Comparison of ENCODE assay signal across 28 mouse cellular contexts in genomic region chr6:57513351-57514034, GRCm38 (mm10). TPM values are rescaled to one million over a fixed set of nuclear protein-coding genes. Genes with fewer than 3 reads are reported as not detected.
A peak's percentile ranks its signal among the peaks of the same experiment; 100 is the strongest.
DNase-seq lines count a peak whose midpoint lies in the region; ATAC-seq and TF ChIP-seq lines count a peak whose summit lies in the region.
"Had no signal": no experiment of that assay in that cellular context is flagged by ENCODE, and none has a peak within 500 bp of the region (broad histone marks: within the 10 kb centered on the region; RNA-seq: fewer than 3 reads in every experiment).

No protein-coding gene starts in this region.

- H3K4me3 ChIP-seq in liver, embryonic 11.5 days (ENCODE audit: low read depth, low read length), result no peak overlapping the region
- no peak overlapping the region for H3K4me3 ChIP-seq in liver, embryonic 14.5 days (ENCODE audit: insufficient read depth in 1 of 2, low read depth in 2 of 2, low read length in 2 of 2)
- no peak overlapping the region for H3K4me3 ChIP-seq in liver, postnatal 0 days (ENCODE audit: low read depth, low read length)
- H3K4me3 ChIP-seq: embryonic facial prominence, embryonic 12.5 days; embryonic facial prominence, embryonic 15.5 days; gastrocnemius, adult 2 months; heart, embryonic 10.5 days; heart, embryonic 13.5 days had no signal

- DNase-seq in heart, adult 11 months, result peak; percentile 8
- no peak for DNase-seq in heart, adult 9 months (ENCODE audit: low spot score in 2 of 2)
- DNase-seq in liver, embryonic 11.5 days (ENCODE audit: low spot score), result no peak
- DNase-seq in liver, embryonic 14.5 days (ENCODE audit: low read depth in 3 of 3, low spot score in 3 of 3), result no peak
- no peak for DNase-seq in liver, postnatal 0 days
- DNase-seq in right cerebral cortex, postnatal 36 days (ENCODE audit: low spot score in 2 of 2), result no peak
- DNase-seq in right cerebral cortex, postnatal 25 days, result no peak
- DNase-seq in adrenal gland, adult 2 months, result no peak
- DNase-seq: adrenal gland, adult 8-10 months; adrenal gland, postnatal 25 days; cerebellum, adult 18-20 months; cerebellum, adult 9-10 months; cerebellum, postnatal 14 days; forebrain, postnatal 0 days; gastrocnemius, adult 2 months; gastrocnemius, postnatal 14 days; heart, adult 18-20 months; heart, postnatal 14 days; heart, postnatal 4 days had no signal

- ATAC-seq in liver, embryonic 11.5 days (replicated peaks; ENCODE audit: low FRiP score), result peak; percentile 65
- peak; percentile 64 for ATAC-seq in liver, embryonic 14.5 days (ENCODE audit: insufficient read depth)
- peak; percentile 85 for ATAC-seq in liver, postnatal 0 days
- ATAC-seq: forebrain, embryonic 14.5 days; forebrain, postnatal 0 days; hindbrain, postnatal 0 days; Patski had no signal

- no peaks in the 10 kb centered on the region for H3K36me3 ChIP-seq in liver, embryonic 11.5 days (ENCODE audit: control insufficient read depth, insufficient read depth, low read length)
- no peaks in the 10 kb centered on the region; the same call in 1 of the 2 replicates for H3K36me3 ChIP-seq in liver, embryonic 14.5 days (replicated peaks; ENCODE audit: control insufficient read depth, insufficient read depth, low read depth)
- peaks cover 19% of the 10 kb centered on the region for H3K36me3 ChIP-seq in liver, postnatal 0 days (replicated peaks; ENCODE audit: insufficient read depth, low read length)
- H3K36me3 ChIP-seq: G1E had no signal

- 0 out of 2 replicates have a peak overlapping the region, but pooled peaks have one; percentile 12 for H3K4me2 ChIP-seq in liver, embryonic 11.5 days
- no peak overlapping the region for H3K4me2 ChIP-seq in liver, embryonic 14.5 days (ENCODE audit: low read depth)
- no peak overlapping the region for H3K4me2 ChIP-seq in liver, postnatal 0 days (ENCODE audit: low read depth, low read length)
- H3K4me2 ChIP-seq: embryonic facial prominence, embryonic 12.5 days; embryonic facial prominence, embryonic 15.5 days; heart, embryonic 13.5 days; hindbrain, embryonic 14.5 days had no signal

- no peaks in the 10 kb centered on the region for H3K9me3 ChIP-seq in liver, embryonic 11.5 days (ENCODE audit: control insufficient read depth, low read length)
- no peaks in the 10 kb centered on the region for H3K9me3 ChIP-seq in liver, embryonic 14.5 days (ENCODE audit: control insufficient read depth, low read length)
- H3K9me3 ChIP-seq in liver, postnatal 0 days (ENCODE audit: low read length), result no peaks in the 10 kb centered on the region
- H3K9me3 ChIP-seq: embryonic facial prominence, embryonic 12.5 days; embryonic facial prominence, embryonic 15.5 days; G1E; heart, embryonic 10.5 days; heart, embryonic 13.5 days had no signal

- H3K4me1 ChIP-seq in liver, embryonic 11.5 days (replicated peaks; ENCODE audit: control insufficient read depth, insufficient read depth, low read length), result no peaks in the 10 kb centered on the region
- H3K4me1 ChIP-seq in liver, embryonic 14.5 days (replicated peaks; ENCODE audit: control insufficient read depth in 2 of 2, insufficient read depth in 2 of 2, low read length in 1 of 2), result peaks cover 0 to 5% of the 10 kb centered on the region in 2 experiments; a peak in 1 of 4 replicates
- H3K4me1 ChIP-seq in liver, postnatal 0 days (ENCODE audit: insufficient read depth), result no peaks in the 10 kb centered on the region; the same call in none of the 2 replicates
- H3K4me1 ChIP-seq: embryonic facial prominence, embryonic 12.5 days; embryonic facial prominence, embryonic 15.5 days; heart, embryonic 10.5 days; heart, embryonic 13.5 days had no signal

- 62% methylated on average over 7 of the region's 7 CpGs for WGBS in liver, embryonic 11.5 days
- WGBS in liver, embryonic 14.5 days (ENCODE audit: insufficient replicate concordance), result 68% methylated on average over 7 of the region's 7 CpGs
- 62% methylated on average over 7 of the region's 7 CpGs for WGBS in liver, postnatal 0 days (ENCODE audit: insufficient replicate concordance)

- peak overlapping the region; percentile 38; the same call in 1 of the 2 replicates for H3K27ac ChIP-seq in liver, embryonic 11.5 days (ENCODE audit: low read depth, low read length)
- no peak overlapping the region for H3K27ac ChIP-seq in liver, embryonic 14.5 days
- peak overlapping the region; percentile 89 for H3K27ac ChIP-seq in liver, postnatal 0 days (ENCODE audit: low read depth)
- H3K27ac ChIP-seq: embryonic facial prominence, embryonic 12.5 days; embryonic facial prominence, embryonic 15.5 days; gastrocnemius, adult 2 months; heart, embryonic 10.5 days; heart, embryonic 13.5 days; hindbrain, embryonic 14.5 days; hindbrain, postnatal 0 days had no signal

- H3K27me3 ChIP-seq in liver, embryonic 11.5 days (replicated peaks; ENCODE audit: control insufficient read depth, insufficient read depth, low read length), result no peaks in the 10 kb centered on the region
- H3K27me3 ChIP-seq in liver, embryonic 14.5 days (ENCODE audit: control insufficient read depth, insufficient read depth, low read length), result no peaks in the 10 kb centered on the region
- H3K27me3 ChIP-seq in liver, postnatal 0 days (ENCODE audit: insufficient read depth, low read length), result no peaks in the 10 kb centered on the region
- H3K27me3 ChIP-seq: embryonic facial prominence, embryonic 12.5 days; embryonic facial prominence, embryonic 15.5 days; heart, embryonic 13.5 days; Patski had no signal

- no peak for TF ChIP-seq CTCF in liver, embryonic 14.5 days (IDR thresholded peaks at IDR 0.05; ENCODE audit: low read depth)
- no peak for TF ChIP-seq CTCF in liver, postnatal 0 days (IDR thresholded peaks at IDR 0.05; ENCODE audit: low read depth)

- H3K9ac ChIP-seq in liver, embryonic 11.5 days (ENCODE audit: low read depth, low read length), result no peak overlapping the region
- no peak overlapping the region for H3K9ac ChIP-seq in liver, embryonic 14.5 days (replicated peaks)
- no peak overlapping the region for H3K9ac ChIP-seq in liver, postnatal 0 days (replicated peaks)
- H3K9ac ChIP-seq: embryonic facial prominence, embryonic 12.5 days; embryonic facial prominence, embryonic 15.5 days; forebrain, postnatal 0 days; heart, embryonic 13.5 days; hindbrain, embryonic 14.5 days had no signal

- TF ChIP-seq EP300 in liver, embryonic 14.5 days (IDR thresholded peaks at IDR 0.05; ENCODE audit: low read depth), result no peak
- TF ChIP-seq EP300 in liver, postnatal 0 days (IDR thresholded peaks at IDR 0.05; ENCODE audit: low read depth), result no peak

RNA-seq across cellular contexts. Expression of gene Ppm1k, which starts 21.8 kb away (rescaled TPM):
- polyA plus RNA-seq in liver, embryonic 11.5 days (2014; fragmentation: Nextera tagmentation; extraction: Ambion mirVana), result 3.5 TPM in 2 replicates
- polyA plus RNA-seq in liver, embryonic 14.5 days (2012; rRNA removed), result 1.6 and 4.5 TPM in 2 replicates
- polyA plus RNA-seq in liver, embryonic 14.5 days (2014; fragmentation: Nextera tagmentation; extraction: Ambion mirVana), result 2.8 and 3.3 TPM in 2 replicates
- 14.9 and 15.6 TPM in 2 replicates for polyA plus RNA-seq in liver, postnatal 0 days (2015; fragmentation: Nextera tagmentation; extraction: Ambion mirVana)
- 10 to 100 TPM; 28.1 to 58.6 TPM for total RNA-seq in adrenal gland, adult 2 months (2021)
- 1.3 TPM in 2 replicates for polyA plus RNA-seq in adrenal gland, adult 2 months (2012; rRNA removed)
